Mouse (Mus musculus): ENCODE measurements at regions not wholly inside any gene's neighbourhood (a gene's known extent, or its start where the extent isn't known, plus 50 kb on each side); places are given as distances from the start of the nearest gene placed in this dataset.

DNA sequence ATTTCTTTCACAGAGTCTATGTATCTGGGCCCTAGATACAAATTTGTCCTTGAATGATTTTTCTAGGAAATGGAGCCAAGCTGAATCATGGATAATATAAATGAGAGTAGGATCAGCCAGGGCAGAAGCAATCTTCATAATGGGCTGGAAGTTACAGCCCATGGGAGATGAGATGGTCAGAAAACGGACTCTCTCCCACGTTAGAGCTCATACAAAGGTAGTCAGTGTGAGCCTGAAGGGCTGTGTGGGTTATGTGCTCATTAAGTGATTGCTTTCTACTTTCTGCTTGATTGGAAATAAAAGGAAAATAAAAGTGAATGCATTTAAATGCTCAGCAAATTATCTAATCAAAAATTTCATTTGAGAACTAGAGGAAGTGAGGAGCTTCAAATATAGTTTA is 2017.1 kb upstream of the Pcdh20 start:
- DNase-seq (ENCODE audit: low spot score in 2 of 2), result no peak

DNA sequence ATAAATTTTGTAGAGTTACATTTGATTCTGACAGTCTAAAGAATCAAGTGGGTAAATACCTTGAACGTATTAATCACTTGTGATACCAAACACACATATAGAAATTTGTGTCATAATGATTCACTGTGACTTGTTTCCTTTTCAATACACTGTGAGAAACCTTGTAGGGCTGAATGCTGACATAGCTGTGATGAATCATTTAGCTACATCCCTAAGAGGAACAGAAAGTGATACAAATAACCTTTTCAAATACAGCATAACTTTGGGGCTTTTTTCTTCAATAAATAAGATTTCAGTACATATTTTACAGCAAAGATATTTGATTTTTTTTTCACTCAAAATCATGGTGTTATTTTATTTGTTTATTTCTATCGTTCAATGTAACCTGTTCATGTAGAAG is 1976.8 kb upstream of the Pcdh20 start:
- DNase-seq (ENCODE audit: low spot score in 2 of 2), result no peak

DNA sequence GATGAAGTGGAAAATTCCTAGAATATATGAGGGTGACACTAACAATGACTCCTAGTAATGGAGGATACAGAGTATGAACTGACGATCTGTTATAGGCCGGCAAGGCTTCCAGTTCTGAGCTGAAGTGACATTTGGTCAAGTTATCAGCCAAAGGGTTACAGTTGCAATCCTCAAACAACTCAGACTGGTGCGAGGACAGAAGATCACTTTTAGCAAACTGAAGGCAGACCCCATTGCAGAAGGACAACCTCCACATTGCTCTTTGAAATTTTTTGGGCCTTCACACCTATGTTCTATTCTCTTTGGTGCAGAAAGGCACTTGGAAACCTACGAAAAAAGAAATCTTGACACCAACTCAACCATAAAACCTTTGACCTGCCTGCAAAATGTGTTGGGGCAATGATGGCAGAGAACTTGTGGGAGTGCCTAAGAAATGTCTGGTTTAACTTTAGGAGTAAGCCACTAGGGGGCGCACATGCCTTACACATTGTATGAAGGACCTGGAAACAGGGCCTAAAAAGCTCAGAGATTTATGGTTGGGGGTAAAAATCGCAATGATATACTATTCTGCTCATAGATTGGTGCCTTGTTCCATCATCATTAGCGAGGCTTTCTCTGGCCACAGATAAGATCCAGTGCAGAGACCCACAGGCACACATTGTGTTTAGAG is 1961.8 kb upstream of the Pcdh20 start:
- peak; percentile 31 to 66 for DNase-seq (ENCODE audit: low spot score in 2 of 2)

DNA sequence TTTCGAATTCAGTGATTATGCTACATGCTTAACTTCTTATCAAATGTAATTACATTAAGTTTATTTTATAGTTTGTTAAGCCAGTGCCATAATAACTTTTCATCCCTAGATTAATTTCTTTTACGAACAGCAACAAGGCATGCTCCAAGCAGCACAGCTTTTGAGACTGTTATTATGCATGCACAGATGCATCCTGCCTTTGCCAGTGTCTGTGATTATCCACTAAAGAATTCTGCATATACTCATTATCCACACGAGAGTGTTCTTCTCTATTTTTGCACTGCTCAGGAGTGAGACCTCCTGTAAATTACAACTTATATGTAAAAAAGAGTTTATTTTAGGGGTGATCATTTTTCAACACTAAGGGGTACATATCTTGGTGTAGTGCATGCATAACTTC is 1941.5 kb upstream of the Pcdh20 start:
- peak in 1 of 2 experiments; percentile 2 for DNase-seq (ENCODE audit: low spot score in 2 of 2)

DNA sequence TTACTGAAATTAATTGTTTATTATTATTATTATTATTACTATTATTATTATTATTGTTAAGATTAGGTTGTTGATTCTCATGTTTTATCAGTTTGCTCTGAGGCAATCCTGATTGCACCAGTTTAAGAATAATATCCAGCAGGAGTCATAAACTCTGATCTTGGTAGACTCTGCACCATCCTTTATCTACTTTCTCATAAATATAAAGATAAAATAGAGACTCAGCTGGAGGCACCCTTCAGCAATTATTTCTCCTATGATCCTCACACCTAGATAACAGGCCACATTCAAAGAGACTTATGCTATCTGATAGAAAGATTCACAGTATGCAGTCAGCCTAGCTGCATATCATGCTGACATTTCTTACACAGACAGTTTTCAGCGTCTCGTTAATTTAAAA is 1935.2 kb upstream of the Pcdh20 start:
- no peak for DNase-seq (ENCODE audit: low spot score in 2 of 2)

DNA sequence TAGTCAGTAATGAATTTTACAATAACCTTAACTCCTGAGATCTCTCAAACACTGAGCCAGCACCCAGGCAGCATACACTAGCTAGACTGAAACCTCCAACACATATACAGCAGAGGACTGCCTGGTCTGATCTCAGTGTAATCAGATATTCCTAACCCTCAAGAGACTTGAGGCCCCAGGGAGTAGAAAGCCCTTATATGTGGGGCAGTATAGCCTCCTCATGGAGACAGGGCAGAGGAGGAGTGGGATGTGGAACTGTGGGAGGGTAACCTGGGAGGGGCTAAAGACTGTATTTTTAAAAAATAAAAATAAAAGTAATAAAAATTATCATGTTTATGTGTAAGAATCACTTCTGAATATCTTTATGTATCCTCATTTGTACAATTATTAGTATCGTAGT is 1934.3 kb upstream of the Pcdh20 start:
- DNase-seq (ENCODE audit: low spot score in 2 of 2), result no peak

DNA sequence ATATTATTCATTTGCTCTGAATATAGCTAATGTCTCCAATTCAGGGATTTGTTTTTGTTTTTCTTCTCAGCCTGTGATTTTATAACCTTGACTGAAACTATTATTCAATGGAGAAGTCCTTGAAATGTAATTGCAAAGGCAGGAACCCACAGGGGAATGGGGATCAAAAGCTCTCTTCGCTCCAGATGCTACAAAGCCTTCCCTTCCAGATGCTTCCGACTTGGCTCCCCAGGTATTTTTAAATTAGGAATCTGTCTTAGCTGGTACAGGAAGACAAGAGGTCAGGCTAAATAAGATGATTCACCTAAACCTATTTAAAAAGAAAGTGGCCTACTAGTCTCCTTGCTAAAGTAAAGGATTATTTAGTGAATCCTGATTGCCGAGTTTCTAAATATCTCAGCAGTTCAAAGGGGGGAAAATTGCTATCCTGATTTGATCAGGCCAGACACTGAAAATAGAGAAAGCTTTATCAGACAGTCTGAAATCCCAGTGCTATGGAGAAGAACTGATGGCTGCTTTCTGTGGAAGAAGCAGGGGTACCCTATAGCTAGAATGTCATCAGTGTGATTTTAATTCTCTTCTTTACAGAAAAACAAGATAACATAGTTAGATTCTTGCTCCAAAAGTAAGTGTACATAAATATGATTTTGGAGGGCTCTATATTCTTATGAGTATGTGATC is 1896.2 kb upstream of the Pcdh20 start:
- no peak for DNase-seq (ENCODE audit: low spot score in 2 of 2)

DNA sequence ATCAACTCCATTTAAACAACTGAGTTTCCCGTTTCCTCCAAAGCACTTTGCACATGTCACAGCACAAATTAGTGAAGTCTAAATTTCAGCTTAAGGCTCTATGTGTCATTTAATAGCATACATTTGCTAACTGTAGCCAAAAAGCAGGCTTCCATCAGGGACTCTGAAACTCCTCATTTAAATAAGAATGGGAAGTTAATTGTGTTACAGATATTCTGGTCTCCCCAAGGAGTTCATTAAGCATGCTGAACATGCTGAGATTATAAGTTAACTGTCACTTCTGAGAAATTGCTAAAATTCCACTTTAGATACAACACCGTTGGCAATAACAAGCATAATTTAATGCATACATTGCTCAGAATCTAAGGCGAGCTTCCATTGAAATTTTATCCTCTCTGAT is 1863.3 kb upstream of the Pcdh20 start:
- no peak for DNase-seq (ENCODE audit: low spot score in 2 of 2)

DNA sequence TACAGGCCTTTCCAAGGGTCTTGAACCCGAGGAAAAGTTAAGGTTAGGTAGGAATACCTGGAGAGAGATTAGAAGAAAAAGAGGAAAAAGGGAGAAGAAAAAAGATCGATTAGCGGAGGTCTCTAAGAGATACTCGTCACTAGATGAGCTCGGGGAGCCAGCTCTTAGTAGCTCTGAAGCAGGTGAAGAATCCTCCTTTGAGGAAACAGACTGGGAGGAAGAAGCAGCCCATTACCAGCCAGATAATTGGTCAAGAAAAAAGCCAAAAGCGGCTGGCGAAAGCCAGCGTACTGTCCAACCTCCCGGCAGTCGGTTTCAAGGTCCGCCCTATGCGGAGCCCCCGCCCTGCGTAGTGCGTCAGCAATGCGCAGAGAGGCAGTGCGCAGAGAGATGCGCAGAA is 1824.3 kb upstream of the Pcdh20 start:
- DNase-seq (ENCODE audit: low spot score in 2 of 2), result peak in 1 of 2 experiments; percentile 4

DNA sequence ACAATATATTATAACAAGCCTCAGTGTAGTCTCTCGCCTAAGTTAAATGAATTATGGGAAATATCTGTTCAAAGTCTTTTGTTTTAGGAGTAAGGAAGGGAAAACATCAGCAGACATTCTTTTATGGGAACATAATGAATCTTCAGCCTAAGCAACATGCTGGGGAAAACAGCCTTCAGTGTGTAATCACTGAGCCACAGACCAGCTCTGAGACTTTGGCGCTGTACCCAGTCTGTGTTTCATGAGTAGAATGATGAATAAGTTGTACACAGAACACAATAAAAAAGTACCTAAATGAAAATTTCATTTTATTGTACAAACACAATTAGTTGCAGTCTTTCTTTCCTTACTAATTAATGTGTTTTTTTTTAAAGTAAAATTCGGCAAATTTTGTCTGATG is 1774.8 kb upstream of the Pcdh20 start:
- DNase-seq (ENCODE audit: low spot score in 2 of 2), result peak in 1 of 2 experiments; percentile 3

DNA sequence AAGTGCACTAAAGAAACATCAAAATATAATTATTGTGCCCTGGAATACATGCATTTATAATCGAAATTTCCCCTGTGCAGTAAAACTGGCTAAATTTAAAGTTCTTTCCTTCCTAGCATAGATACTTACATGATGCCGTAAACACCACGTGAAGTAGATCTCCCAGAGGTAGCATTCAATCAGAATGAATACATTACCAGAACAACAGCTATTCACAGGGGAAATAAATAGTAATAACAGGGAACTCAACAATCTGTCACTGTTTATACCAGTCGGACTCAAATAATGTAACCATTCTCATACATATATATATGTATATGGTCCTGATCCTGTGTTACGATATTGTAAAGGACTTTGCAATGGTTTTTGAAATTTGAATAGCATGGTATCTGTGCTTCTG is 1761.5 kb upstream of the Pcdh20 start:
- no peak for DNase-seq (ENCODE audit: low spot score in 2 of 2)

DNA sequence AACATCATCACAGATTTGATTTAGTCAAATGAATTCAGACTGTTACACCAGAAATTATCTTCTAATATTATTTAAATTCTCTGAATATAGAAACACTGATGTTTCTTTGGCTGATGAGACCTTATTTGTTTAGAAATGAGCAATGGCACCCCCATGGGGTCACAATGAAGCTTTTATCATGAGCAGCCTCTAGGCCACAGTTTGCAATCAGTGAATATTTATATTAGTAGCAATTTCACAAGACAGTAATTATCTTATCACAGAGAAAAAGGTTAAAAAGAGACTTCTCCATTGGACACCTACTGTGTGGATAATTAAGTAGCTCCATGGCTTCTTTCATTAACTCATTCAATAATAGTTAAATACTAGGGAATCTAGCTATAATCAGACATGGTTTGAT is 1729.1 kb upstream of the Pcdh20 start:
- DNase-seq (ENCODE audit: low spot score in 2 of 2), result no peak

DNA sequence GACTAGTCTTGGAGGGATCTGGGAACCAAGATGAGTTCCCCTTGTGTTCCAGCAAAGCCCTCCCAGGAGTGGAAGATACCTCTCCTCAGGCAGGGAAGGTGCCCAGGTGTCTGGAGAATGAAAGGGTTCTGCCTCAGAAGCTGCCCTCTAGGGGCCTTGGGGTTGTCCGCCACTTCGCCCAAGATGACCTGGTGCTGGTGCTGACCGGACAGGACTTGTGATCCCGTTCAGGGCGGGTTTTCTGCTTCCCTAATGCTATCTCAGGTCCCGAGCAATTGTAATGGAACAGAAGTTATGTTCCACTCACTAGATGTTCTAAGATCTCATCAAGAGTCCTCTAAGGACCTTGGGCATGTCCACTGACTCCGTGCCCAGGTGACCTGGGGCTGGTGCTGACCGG is 1726.6 kb upstream of the Pcdh20 start:
- no peak for DNase-seq (ENCODE audit: low spot score in 2 of 2)

DNA sequence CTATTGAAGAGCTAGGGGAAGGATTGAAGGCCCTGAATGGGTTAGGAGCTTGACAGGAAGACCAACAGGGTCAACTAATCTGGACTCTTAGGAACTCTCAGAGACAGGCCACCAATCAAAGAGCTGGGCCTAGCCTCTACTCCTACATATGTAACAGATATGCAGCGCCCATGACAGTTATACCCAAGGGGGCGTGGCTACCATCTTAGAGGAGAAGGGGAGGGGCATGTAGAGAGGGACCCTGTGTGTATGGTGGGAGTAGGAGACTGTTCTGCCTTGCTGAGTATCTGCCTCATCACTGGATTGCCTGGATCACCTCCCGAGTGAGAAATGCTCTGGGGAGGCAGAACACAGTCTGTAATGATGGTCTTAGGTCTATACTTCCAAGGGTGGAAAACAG is 1701.5 kb upstream of the Pcdh20 start:
- DNase-seq (ENCODE audit: low spot score in 2 of 2), result no peak
